Mouse (Mus musculus): ENCODE measurements around the gene Itpka. TPM values are rescaled to one million over a fixed set of nuclear protein-coding genes. Genes with fewer than 3 reads are reported as not detected.
A peak's percentile ranks its signal among the peaks of the same experiment; 100 is the strongest.

Gene Itpka
- polyA plus RNA-seq, 1 experiment from 2014 or later: 4.0 TPM

DNA sequence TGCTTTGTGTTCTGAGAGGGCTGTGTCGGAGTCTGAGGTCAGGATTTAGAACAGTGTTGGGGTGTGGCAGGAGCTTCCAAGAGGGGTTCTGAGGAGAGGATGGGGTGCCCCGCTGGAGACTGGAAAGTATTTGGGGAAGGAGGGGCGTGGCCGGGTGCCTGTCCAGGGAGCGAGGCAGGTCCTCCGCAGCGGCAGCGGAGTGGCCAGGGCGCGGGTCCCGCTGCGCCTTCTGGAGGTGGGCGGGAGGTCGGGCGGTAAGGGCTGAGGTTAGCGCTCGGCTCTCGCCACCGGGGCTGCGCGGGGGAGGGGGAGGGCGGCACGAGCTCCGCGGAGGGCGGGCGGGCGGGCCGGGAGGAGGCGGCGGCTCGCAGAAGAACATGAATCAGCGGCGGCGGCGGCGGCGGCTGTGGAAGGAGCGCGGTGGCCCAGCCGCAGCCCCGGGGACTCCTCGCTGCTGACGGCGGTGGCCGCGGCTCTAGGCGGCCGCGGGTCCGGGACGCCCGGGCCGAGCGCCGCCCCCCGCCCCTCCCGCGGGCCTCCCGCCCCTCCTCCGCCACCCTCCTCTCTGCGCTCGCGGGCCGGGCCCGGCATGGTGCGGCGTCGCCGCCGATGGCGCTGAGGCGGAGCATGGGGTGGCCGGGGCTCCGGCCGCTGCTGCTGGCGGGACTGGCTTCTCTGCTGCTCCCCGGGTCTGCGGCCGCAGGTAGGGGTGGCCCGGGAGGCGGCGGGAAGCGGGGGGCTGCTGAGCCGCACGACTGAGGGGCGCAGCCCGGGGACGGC lies 57.2 kb downstream of the Itpka start:
- peak; percentile 68 for DNase-seq (ENCODE audit: low spot score)
- Histone ChIP-seq H3K27me3 (replicated peaks; ENCODE audit: control insufficient read depth, insufficient read depth, low read length) (peaks cover 63% of the 10 kb centered on the region), H3K9me3 (ENCODE audit: control insufficient read depth, low read length) (no peaks in the 10 kb centered on the region), H3K36me3 (ENCODE audit: control insufficient read depth, insufficient read depth, low read length) (no peaks in the 10 kb centered on the region), H3K9ac (ENCODE audit: low read depth, low read length) (peak overlapping the region; percentile 73), H3K27ac (ENCODE audit: low read depth, low read length) (no peak overlapping the region), H3K4me2 (peak overlapping the region; percentile 99), H3K4me1 (replicated peaks; ENCODE audit: control insufficient read depth, insufficient read depth, low read length) (peaks cover 3% of the 10 kb centered on the region), H3K4me3 (ENCODE audit: low read depth, low read length) (peak overlapping the region; percentile 71)
- under 1% methylated on average over 47 of the region's 89 CpGs for whole genome bisulfite sequencing
- ATAC-seq (replicated peaks; ENCODE audit: low FRiP score): peak; percentile 64

DNA sequence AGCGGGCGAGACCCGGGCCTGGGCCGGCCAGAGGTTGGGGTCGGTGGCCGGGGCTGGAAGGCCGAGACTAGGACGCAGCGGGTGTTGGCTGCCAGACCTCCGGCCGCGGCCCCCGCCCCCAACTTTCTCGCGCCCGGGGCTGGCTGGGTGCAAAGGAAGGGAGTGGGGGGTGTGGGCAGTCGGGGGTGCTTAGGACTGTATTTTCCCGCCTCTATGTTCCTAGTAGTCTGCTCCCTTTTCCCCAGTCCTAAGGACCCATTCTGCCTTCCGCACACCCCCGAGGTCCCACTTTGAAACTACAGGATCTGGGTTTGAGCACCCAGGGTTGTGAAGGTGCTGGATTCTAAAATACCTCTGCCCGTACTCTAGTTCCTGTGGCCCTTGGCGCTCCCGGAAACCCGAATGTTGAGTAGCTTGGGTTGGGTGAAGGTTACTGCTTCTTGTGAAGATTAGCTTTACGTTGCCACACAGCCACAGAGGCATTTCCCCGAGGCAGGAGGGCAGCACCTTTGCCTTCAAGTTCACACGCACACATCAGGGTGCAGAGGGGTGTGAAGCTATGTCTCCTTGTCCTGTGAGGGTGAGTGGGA lies 57.9 kb downstream of the Itpka start:
- DNase-seq (ENCODE audit: low spot score) (peak; percentile 43), ATAC-seq (replicated peaks; ENCODE audit: low FRiP score) (no peak)
- Histone ChIP-seq H3K4me1 (replicated peaks; ENCODE audit: control insufficient read depth, insufficient read depth, low read length) (peaks cover 3% of the 10 kb centered on the region), H3K36me3 (ENCODE audit: control insufficient read depth, insufficient read depth, low read length) (no peaks in the 10 kb centered on the region), H3K4me3 (ENCODE audit: low read depth, low read length) (peak overlapping the region; percentile 71), H3K9me3 (ENCODE audit: control insufficient read depth, low read length) (no peaks in the 10 kb centered on the region), H3K4me2 (peak overlapping the region; percentile 99), H3K27ac (ENCODE audit: low read depth, low read length) (no peak overlapping the region), H3K27me3 (replicated peaks; ENCODE audit: control insufficient read depth, insufficient read depth, low read length) (peaks cover 64% of the 10 kb centered on the region), H3K9ac (ENCODE audit: low read depth, low read length) (peak overlapping the region; percentile 73)
- under 1% methylated on average over 27 of the region's 27 CpGs for WGBS

Other genes starting within 250 kb of the Itpka start
- 0.25 and 0.29 TPM in 2 replicates for gene Exd1, start 194.7 kb upstream of the Itpka start, polyA plus RNA-seq (2014; fragmentation: Nextera tagmentation; extraction: Ambion mirVana)
- 40.1 and 42.2 TPM in 2 replicates for gene Chp1, start 194.6 kb upstream of the Itpka start, polyA plus RNA-seq (2014; fragmentation: Nextera tagmentation; extraction: Ambion mirVana)
- 76.5 and 88.3 TPM in 2 replicates for gene Nusap1, start 124.0 kb upstream of the Itpka start, polyA plus RNA-seq (2014; fragmentation: Nextera tagmentation; extraction: Ambion mirVana)
- 42.0 and 47.7 TPM in 2 replicates for gene Oip5, start 123.9 kb upstream of the Itpka start, polyA plus RNA-seq (2014; fragmentation: Nextera tagmentation; extraction: Ambion mirVana)
- 64.6 and 66.9 TPM in 2 replicates for gene Ndufaf1, start 79.5 kb upstream of the Itpka start, polyA plus RNA-seq (2014; fragmentation: Nextera tagmentation; extraction: Ambion mirVana)
- gene Rtf1, start 67.3 kb upstream of the Itpka start, polyA plus RNA-seq (2014; fragmentation: Nextera tagmentation; extraction: Ambion mirVana): 21.5 and 25.3 TPM in 2 replicates
- 0.19 and 0.43 TPM in 2 replicates for gene Ltk, start 18.1 kb downstream of the Itpka start, polyA plus RNA-seq (2014; fragmentation: Nextera tagmentation; extraction: Ambion mirVana)
- 29.1 and 30.0 TPM in 2 replicates for gene Rpap1, start 45.2 kb downstream of the Itpka start, polyA plus RNA-seq (2014; fragmentation: Nextera tagmentation; extraction: Ambion mirVana)
- gene Tyro3, start 55.4 kb downstream of the Itpka start, polyA plus RNA-seq (2014; fragmentation: Nextera tagmentation; extraction: Ambion mirVana): 5.8 and 5.9 TPM in 2 replicates
- gene Mga, start 154.9 kb downstream of the Itpka start, polyA plus RNA-seq (2014; fragmentation: Nextera tagmentation; extraction: Ambion mirVana): 22.0 and 23.9 TPM in 2 replicates
- gene Mapkbp1, start 230.4 kb downstream of the Itpka start, polyA plus RNA-seq (2014; fragmentation: Nextera tagmentation; extraction: Ambion mirVana): 1.7 TPM in 2 replicates